Mouse (Mus musculus): ENCODE data around the gene 2900011O08Rik.

Gene 2900011O08Rik

DNA sequence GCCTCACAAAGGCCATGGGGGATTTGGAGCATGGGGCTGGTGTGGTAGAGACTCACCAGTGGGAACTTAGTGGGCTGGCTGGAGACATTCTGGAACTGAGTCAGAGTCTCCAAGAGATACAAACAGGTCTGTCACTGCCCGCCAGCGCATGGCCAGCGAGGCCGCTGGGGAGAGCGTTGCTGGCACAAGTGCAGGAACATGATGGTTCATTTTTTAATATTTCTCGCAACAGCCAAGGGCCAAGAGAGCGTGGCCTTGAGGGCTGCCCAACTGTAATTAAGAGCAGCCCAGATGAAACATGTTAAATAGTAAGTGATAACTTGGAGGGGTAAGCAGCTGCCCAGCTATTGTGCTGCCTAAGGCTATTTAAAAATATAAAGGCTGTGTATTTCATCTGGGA is 138.3 kb downstream of the 2900011O08Rik start:
- ATAC-seq (ENCODE audit: insufficient number of reproducible peaks, low FRiP score, low TSS enrichment) = no peak

- ATAC-seq (ENCODE audit: insufficient number of reproducible peaks, low FRiP score, low TSS enrichment) = no peak
Observed at GRCm38 (mm10) chr16:14125253-14125652, 138.8 kb downstream of the 2900011O08Rik start.

- no peak for ATAC-seq (ENCODE audit: insufficient number of reproducible peaks, low FRiP score, low TSS enrichment)
Observed at GRCm38 (mm10) chr16:14128977-14129376, 142.6 kb downstream of the 2900011O08Rik start.

- ATAC-seq (ENCODE audit: insufficient number of reproducible peaks, low FRiP score, low TSS enrichment) = no peak
Observed at GRCm38 (mm10) chr16:14130796-14131195, 144.4 kb downstream of the 2900011O08Rik start.

GRCm38 (mm10) chr16:14131376-14131775 is 145.0 kb downstream of the 2900011O08Rik start:
- ATAC-seq (ENCODE audit: insufficient number of reproducible peaks, low FRiP score, low TSS enrichment) = no peak

DNA sequence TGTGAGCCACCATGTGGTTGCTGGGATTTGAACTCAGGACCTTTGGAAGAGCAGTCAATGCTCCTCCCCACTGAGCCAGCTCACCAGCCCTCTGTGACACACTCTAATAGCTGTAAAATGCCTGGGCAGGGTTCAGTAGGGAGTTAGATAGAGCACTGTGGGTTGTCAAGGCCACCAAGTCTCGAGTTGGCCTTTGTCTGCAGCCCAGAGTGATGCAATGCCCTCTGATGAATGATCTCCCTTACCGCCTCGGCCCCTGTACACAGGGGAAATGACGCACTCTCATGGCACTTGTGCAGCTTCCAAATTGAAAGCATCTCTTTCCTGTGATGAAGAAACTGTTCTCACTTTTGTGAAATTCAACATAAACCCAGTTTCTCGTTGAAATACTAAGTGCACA is 145.4 kb downstream of the 2900011O08Rik start:
- no peak for ATAC-seq (ENCODE audit: insufficient number of reproducible peaks, low FRiP score, low TSS enrichment)

- ATAC-seq (ENCODE audit: insufficient number of reproducible peaks, low FRiP score, low TSS enrichment) = no peak
Observed at GRCm38 (mm10) chr16:14135014-14135413, 148.6 kb downstream of the 2900011O08Rik start.

GRCm38 (mm10) chr16:14137976-14138561 is 151.7 kb downstream of the 2900011O08Rik start:
- ATAC-seq (ENCODE audit: insufficient number of reproducible peaks, low FRiP score, low TSS enrichment) = peak; percentile 76; the same call in 1 of the 2 replicates

DNA sequence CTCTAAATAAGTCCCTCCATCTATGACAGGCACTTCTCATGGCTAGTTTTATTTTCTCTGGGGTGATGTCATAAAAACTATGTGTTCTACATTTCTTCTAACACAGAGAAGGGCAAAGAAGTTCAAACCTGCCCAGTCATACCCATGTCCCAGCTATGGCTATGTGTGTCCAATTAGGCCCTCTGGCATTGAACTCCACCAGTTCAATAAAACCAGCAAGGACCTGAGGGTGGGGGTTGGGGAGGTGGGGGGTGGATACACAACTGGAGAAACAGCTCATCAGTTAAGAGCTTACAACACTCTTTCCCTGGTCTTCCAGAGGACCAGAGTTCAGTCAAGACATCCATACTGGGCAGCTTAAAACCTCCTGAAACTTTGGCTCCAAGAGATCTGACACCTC is 152.7 kb downstream of the 2900011O08Rik start:
- ATAC-seq (ENCODE audit: insufficient number of reproducible peaks, low FRiP score, low TSS enrichment) = no peak

GRCm38 (mm10) chr16:14143298-14143697 is 156.9 kb downstream of the 2900011O08Rik start:
- no peak for ATAC-seq (ENCODE audit: insufficient number of reproducible peaks, low FRiP score, low TSS enrichment)

DNA sequence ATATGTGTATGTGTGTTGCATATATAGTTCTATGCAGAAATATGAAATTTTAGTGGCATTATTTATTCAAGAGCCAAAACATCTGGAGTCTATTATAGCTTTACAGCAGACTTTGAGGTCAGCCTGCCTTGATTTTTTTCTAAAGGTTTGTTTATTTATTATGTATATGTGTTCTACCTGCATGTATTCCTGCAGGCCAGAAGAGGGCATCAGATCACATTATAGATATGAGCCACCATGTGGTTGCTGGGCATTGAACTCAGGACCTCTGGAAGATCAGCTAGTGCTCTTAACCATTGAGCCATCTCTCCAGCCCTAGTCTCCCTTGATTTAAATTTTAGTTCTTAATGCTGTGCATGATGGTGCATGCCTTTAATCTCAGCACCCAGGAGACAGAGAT is 161.3 kb downstream of the 2900011O08Rik start:
- ATAC-seq (ENCODE audit: insufficient number of reproducible peaks, low FRiP score, low TSS enrichment) = no peak

Data from cerebellum, adult (tissue).